Mouse (Mus musculus): ENCODE results near the gene Abca3.

GRCm38 (mm10) chr17:24320826-24321225 is 30.9 kb upstream of the Abca3 start:
- TF ChIP-seq CTCF (IDR thresholded peaks at IDR 0.05) = no peak
- no peak for TF ChIP-seq POLR2A (IDR thresholded peaks at IDR 0.05; ENCODE audit: insufficient read depth, low read depth, low read length)
- TF ChIP-seq EP300 (IDR thresholded peaks at IDR 0.05; ENCODE audit: insufficient read depth, low read depth, low read length) = no peak

All from heart, adult 2 months (tissue).